Mouse (Mus musculus): Measurements from ENCODE around the gene Gmnn. TPM values are rescaled to one million over a fixed set of nuclear protein-coding genes. Genes with fewer than 3 reads are reported as not detected.
A peak's percentile ranks its signal among the peaks of the same experiment; 100 is the strongest.
"Not testable (repeated sequence)": the region's sequence is repeated elsewhere in the genome, so short reads cannot be mapped to it uniquely, and the experiment has no call there.

Gene Gmnn
- polyA plus RNA-seq, 1 experiment from 2014 or later, result 112 TPM

- H3K4me3 ChIP-seq, result no peak overlapping the region
- whole genome bisulfite sequencing, result 59% methylated on average over 2 of the region's 2 CpGs
- H3K27me3 ChIP-seq, result no peaks in the 10 kb centered on the region
- ATAC-seq (ENCODE audit: insufficient number of reproducible peaks, insufficient read depth, low FRiP score, low TSS enrichment, low read depth), result no peak
- no peak overlapping the region for H3K27ac ChIP-seq
- no peaks in the 10 kb centered on the region for H3K9me3 ChIP-seq
- no peaks in the 10 kb centered on the region for H3K4me1 ChIP-seq
- H3K36me3 ChIP-seq, result no peaks in the 10 kb centered on the region
- no peak overlapping the region for H3K4me2 ChIP-seq
- no peak overlapping the region for H3K9ac ChIP-seq
Measured at GRCm38 (mm10) chr13:24791349-24791748, 29.6 kb upstream of the Gmnn start.

- 87% methylated on average over 5 of the region's 5 CpGs for WGBS
- Histone ChIP-seq H3K4me1 (no peaks in the 10 kb centered on the region), H3K27ac (no peak overlapping the region), H3K36me3 (no peaks in the 10 kb centered on the region), H3K9ac (no peak overlapping the region), H3K4me3 (no peak overlapping the region), H3K9me3 (no peaks in the 10 kb centered on the region), H3K27me3 (no peaks in the 10 kb centered on the region), H3K4me2 (no peak overlapping the region)
- no peak for ATAC-seq (ENCODE audit: insufficient number of reproducible peaks, insufficient read depth, low FRiP score, low TSS enrichment, low read depth)
Measured at GRCm38 (mm10) chr13:24787477-24787876, 25.8 kb upstream of the Gmnn start.

- no peak for ATAC-seq (ENCODE audit: insufficient number of reproducible peaks, insufficient read depth, low FRiP score, low TSS enrichment, low read depth)
Measured at GRCm38 (mm10) chr13:24786014-24786490, 24.3 kb upstream of the Gmnn start.

GRCm38 (mm10) chr13:24781916-24782315 is 20.2 kb upstream of the Gmnn start:
- no peak overlapping the region for H3K27ac ChIP-seq
- no peak for ATAC-seq (ENCODE audit: insufficient number of reproducible peaks, insufficient read depth, low FRiP score, low TSS enrichment, low read depth)
- no peaks in the 10 kb centered on the region for H3K27me3 ChIP-seq
- no peaks in the 10 kb centered on the region for H3K9me3 ChIP-seq
- H3K9ac ChIP-seq, result no peak overlapping the region
- no peaks in the 10 kb centered on the region for H3K36me3 ChIP-seq
- H3K4me1 ChIP-seq, result 0 out of 2 replicates have a peak, but pooled peaks cover 4% of the 10 kb centered on the region
- H3K4me2 ChIP-seq, result no peak overlapping the region
- 60% methylated on average over 5 of the region's 5 CpGs for WGBS
- no peak overlapping the region for H3K4me3 ChIP-seq

More at GRCm38 (mm10) chr13:24786014-24786490, 24.3 kb upstream of the Gmnn start:
- Histone ChIP-seq H3K27me3 (no peaks in the 10 kb centered on the region), H3K9ac (no peak overlapping the region), H3K4me3 (no peak overlapping the region), H3K27ac (no peak overlapping the region), H3K4me1 (0 out of 2 replicates have a peak, but pooled peaks cover 4% of the 10 kb centered on the region), H3K4me2 (no peak overlapping the region), H3K9me3 (no peaks in the 10 kb centered on the region), H3K36me3 (no peaks in the 10 kb centered on the region)
- 60% methylated on average over 11 of the region's 11 CpGs for whole genome bisulfite sequencing

- H3K27me3 ChIP-seq, result no peaks in the 10 kb centered on the region
- H3K27ac ChIP-seq, result no peak overlapping the region
- whole genome bisulfite sequencing, result 73% methylated on average over 8 of the region's 8 CpGs
- no peak overlapping the region for H3K4me2 ChIP-seq
- H3K9ac ChIP-seq, result no peak overlapping the region
- H3K4me3 ChIP-seq, result no peak overlapping the region
- no peak for ATAC-seq (ENCODE audit: insufficient number of reproducible peaks, insufficient read depth, low FRiP score, low TSS enrichment, low read depth)
- H3K36me3 ChIP-seq, result no peaks in the 10 kb centered on the region
- no peaks in the 10 kb centered on the region for H3K9me3 ChIP-seq
- 0 out of 2 replicates have a peak, but pooled peaks cover 4% of the 10 kb centered on the region for H3K4me1 ChIP-seq
Measured at GRCm38 (mm10) chr13:24778706-24779380, 17.1 kb upstream of the Gmnn start.

GRCm38 (mm10) chr13:24778026-24778425 is 16.3 kb upstream of the Gmnn start:
- 73% methylated on average over 2 of the region's 2 CpGs for WGBS
- no peak for ATAC-seq (ENCODE audit: insufficient number of reproducible peaks, insufficient read depth, low FRiP score, low TSS enrichment, low read depth)
- no peak overlapping the region for H3K4me3 ChIP-seq

GRCm38 (mm10) chr13:24776146-24776844 is 14.6 kb upstream of the Gmnn start:
- no peaks in the 10 kb centered on the region for H3K27me3 ChIP-seq
- 47% methylated on average over 7 of the region's 7 CpGs for WGBS
- H3K27ac ChIP-seq, result no peak overlapping the region
- H3K4me3 ChIP-seq, result no peak overlapping the region
- H3K4me2 ChIP-seq, result no peak overlapping the region
- no peaks in the 10 kb centered on the region for H3K36me3 ChIP-seq
- no peaks in the 10 kb centered on the region for H3K9me3 ChIP-seq
- no peak overlapping the region for H3K9ac ChIP-seq
- no peak for ATAC-seq (ENCODE audit: insufficient number of reproducible peaks, insufficient read depth, low FRiP score, low TSS enrichment, low read depth)
- H3K4me1 ChIP-seq, result no peaks in the 10 kb centered on the region

More at GRCm38 (mm10) chr13:24778026-24778425, 16.3 kb upstream of the Gmnn start:
- Histone ChIP-seq H3K9me3 (no peaks in the 10 kb centered on the region), H3K4me1 (0 out of 2 replicates have a peak, but pooled peaks cover 4% of the 10 kb centered on the region), H3K9ac (no peak overlapping the region), H3K27ac (no peak overlapping the region), H3K4me2 (no peak overlapping the region), H3K36me3 (no peaks in the 10 kb centered on the region), H3K27me3 (no peaks in the 10 kb centered on the region)

- not testable (repeated sequence) for H3K36me3 ChIP-seq; H3K27me3 ChIP-seq; H3K9me3 ChIP-seq; H3K4me3 ChIP-seq; H3K27ac ChIP-seq; H3K4me1 ChIP-seq; ATAC-seq (ENCODE audit: insufficient number of reproducible peaks, insufficient read depth, low FRiP score, low TSS enrichment, low read depth); H3K4me2 ChIP-seq; H3K9ac ChIP-seq
- 91% methylated on average over 10 of the region's 10 CpGs for WGBS
Measured at GRCm38 (mm10) chr13:24771482-24771881, 9.8 kb upstream of the Gmnn start.

- not testable (repeated sequence) for H3K9me3 ChIP-seq; H3K36me3 ChIP-seq; H3K4me3 ChIP-seq; H3K4me2 ChIP-seq; ATAC-seq (ENCODE audit: insufficient number of reproducible peaks, insufficient read depth, low FRiP score, low TSS enrichment, low read depth); H3K27ac ChIP-seq; H3K27me3 ChIP-seq; H3K4me1 ChIP-seq; H3K9ac ChIP-seq
- WGBS, result 65% methylated on average over 4 of the region's 4 CpGs
Measured at GRCm38 (mm10) chr13:24767809-24768208, 6.1 kb upstream of the Gmnn start.

GRCm38 (mm10) chr13:24762254-24762653 is 531 bp upstream of the Gmnn start:
- Histone ChIP-seq H3K27ac (no peak overlapping the region; the same call in 1 of the 2 replicates), H3K9ac (peak overlapping the region; percentile 88), H3K9me3 (no peaks in the 10 kb centered on the region), H3K36me3 (peaks cover 16% of the 10 kb centered on the region), H3K4me3 (peak overlapping the region; percentile 92), H3K4me2 (peak overlapping the region; percentile 69), H3K27me3 (no peaks in the 10 kb centered on the region), H3K4me1 (peaks cover 16% of the 10 kb centered on the region)
- WGBS, result 31% methylated on average over 4 of the region's 4 CpGs
- no peak for ATAC-seq (ENCODE audit: insufficient number of reproducible peaks, insufficient read depth, low FRiP score, low TSS enrichment, low read depth)

GRCm38 (mm10) chr13:24761083-24761402 is 680 bp downstream of the Gmnn start:
- H3K4me3 ChIP-seq, result peak overlapping the region; percentile 92
- peaks cover 26% of the 10 kb centered on the region for H3K36me3 ChIP-seq
- no peaks in the 10 kb centered on the region for H3K27me3 ChIP-seq
- no peak for ATAC-seq (ENCODE audit: insufficient number of reproducible peaks, insufficient read depth, low FRiP score, low TSS enrichment, low read depth)
- peak overlapping the region; percentile 95 for H3K27ac ChIP-seq
- peak overlapping the region; percentile 88 for H3K9ac ChIP-seq
- no peaks in the 10 kb centered on the region for H3K9me3 ChIP-seq
- WGBS, result 6% methylated on average over 10 of the region's 10 CpGs
- H3K4me1 ChIP-seq, result peaks cover 16% of the 10 kb centered on the region
- H3K4me2 ChIP-seq, result peak overlapping the region; percentile 69

- Histone ChIP-seq H3K4me1 (peaks cover 16% of the 10 kb centered on the region), H3K27me3 (no peaks in the 10 kb centered on the region), H3K9me3 (no peaks in the 10 kb centered on the region), H3K9ac (peak overlapping the region; percentile 88), H3K4me2 (peak overlapping the region; percentile 69), H3K4me3 (peak overlapping the region; percentile 92), H3K36me3 (peaks cover 32% of the 10 kb centered on the region), H3K27ac (no peak overlapping the region)
- 60% methylated on average over 5 of the region's 5 CpGs for WGBS
- no peak for ATAC-seq (ENCODE audit: insufficient number of reproducible peaks, insufficient read depth, low FRiP score, low TSS enrichment, low read depth)
Measured at GRCm38 (mm10) chr13:24760351-24760870, 1.3 kb downstream of the Gmnn start.
